Mouse (Mus musculus) testis, postnatal 14 days (tissue): ENCODE results near the gene Slc9a1.

Experiments used
- DNase-seq: peaks from one replicate; pipeline ENCODE4 v3.0.0; 2021; ENCODE audit warnings: low spot score

Slc9a1 gene

DNA sequence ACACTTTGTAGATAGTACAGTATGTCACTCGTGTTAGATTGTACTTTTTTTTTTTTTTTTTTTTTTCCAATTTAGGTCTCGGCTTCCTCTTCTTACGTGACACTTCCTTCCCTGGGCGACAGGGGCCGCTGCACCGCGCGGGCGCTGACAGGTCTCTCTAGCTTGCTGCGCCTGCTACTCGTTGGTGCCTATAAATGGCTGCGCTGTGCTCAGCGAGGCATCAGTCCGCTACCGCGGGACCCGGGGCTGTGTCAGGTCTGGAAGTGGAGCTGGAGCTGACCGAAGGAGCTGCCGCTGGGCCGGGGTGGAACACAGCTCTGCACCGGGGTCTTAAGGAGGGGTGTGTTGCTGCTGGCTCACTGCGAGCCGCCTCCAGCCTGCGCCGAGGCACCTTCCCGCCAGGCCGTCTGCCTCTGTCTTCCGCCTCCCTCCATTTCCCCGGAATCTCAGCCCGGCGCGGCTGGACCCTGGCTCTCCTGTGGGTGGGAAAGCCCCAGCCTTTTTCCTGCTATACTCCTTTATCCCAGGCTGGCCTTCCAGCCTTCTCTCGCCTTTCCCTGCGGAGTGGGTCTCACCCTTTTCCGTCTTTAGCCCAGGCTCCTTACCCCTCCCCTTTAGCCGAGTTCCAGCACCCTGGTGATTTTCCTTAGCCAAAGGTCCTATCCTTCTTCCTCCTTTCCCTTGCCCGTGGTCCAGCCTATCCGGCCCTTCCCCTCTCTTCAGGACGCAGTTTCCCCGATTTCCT lies at the start of gene Slc9a1:
Slc9a1 (plus strand) TSS at position 154 of the 745 bp plus-strand sequence.
- peak; percentile 94 for DNase-seq

DNA sequence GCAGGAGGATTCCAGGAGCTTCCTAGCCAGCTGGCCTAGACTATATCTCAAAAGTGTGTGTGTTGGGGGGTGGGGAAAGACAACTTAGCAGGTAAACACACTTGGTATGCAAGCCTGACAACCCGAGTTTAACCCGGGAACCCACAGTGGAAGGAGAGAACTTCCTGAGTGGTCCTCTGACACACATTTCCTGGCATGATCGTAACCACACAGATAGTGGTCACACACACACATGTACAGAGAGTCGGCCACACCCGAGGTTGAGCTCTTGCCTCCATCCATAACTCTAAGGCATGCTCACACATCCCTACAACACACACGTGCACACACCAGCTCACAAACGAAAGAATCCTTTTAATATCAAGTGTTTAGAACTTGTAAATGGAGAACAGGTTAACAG lies 41.4 kb upstream of the Slc9a1 start:
- no peak for DNase-seq

DNA sequence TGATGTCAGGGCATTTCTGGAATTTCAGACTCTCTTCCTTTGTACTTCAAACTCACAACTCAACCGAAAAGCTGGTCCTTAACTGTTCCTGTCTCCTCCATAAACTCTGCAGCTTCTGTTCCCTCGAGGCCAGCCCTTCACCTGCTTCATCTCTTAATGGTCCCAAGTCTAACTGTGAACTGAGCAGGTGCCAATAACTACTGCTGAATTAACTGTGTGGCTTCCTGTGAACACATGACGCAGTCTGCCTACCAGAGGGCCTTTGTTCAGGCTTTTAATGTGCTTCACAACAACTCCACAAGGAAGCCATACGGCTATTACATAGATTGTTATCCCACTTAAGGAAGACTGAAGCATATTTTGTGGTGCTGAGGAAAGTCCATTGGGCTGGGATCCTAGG lies 39.2 kb upstream of the Slc9a1 start:
- DNase-seq: no peak

DNA sequence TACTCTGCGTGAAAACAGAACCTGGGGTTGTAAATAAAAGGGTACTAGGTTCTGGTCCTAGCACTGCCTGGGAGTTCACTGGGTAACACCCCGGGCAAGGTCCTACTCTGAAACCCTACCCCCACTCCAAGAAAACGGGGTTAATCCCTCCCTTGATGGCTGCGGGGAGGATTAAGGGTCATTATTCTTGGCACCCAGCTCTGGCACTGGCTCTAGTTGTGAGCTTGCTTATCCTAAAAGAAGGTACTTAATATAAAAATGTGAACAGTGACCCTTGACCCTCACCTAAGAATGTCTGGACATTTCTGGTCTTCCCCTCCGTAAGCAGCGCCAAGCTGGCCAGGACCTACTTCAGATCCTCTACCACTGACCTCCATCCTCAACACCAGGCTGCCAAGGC lies 36.2 kb upstream of the Slc9a1 start:
- DNase-seq: no peak

DNA sequence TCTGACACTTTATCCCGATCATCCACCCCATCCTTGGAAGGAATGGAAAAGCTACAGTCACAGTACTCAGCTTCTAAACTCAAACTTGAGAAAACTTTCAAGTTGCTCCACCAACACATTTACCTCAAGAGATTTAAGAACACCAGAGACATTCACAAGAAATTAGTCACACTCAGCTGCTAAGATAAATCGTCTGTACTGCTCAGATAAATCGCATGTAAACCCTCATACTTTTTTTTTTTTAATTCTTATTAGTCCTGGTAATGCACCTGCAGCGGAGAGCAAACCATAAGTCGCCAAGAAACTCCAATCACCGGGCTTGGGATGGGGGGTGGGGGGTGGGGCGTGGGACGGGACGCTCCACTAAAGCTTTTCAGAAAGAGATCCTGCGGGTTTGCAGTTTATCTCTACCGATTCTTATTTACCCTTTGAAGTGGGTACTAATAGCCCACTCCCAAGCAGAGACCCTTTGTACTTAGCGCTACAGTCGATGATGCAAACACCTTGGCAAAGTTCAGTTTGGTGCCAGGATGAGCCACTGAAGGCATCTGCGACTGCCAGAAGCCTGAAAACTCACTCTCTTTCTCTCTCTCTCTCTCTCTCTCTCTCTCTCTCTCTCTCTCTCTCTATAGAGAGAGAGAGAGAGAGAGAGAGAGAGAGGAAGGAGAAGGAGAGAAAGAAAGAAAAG lies 31.5 kb upstream of the Slc9a1 start:
- no peak for DNase-seq

DNA sequence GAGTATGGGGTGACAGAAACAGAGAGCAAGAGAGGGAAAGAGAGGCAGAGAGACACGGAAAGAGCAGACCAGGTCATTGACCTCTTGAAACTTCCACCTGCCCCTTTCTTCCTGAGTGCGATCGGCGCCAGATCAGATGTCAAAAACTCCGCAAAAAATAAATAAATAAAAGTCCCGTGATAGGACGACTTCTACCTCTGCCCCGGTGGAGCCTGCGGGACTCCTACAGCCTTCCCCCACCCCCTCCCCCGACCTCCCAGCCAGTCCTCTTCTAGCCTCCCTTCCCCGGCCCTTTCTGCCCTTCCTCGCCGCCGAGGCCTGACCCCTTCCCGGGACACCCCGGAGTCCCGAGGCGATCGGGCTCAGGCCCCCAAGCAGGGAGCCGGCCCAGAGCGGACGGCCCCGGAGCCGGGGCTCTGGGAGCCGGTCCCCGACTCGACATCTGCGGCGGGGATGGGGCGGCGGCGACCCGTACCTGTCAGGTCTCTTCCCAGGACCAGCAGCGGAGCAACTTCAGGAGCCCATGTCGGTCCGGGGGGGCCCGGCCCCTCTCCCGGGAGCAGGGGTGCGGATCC lies 30.9 kb upstream of the Slc9a1 start:
- no peak for DNase-seq

DNA sequence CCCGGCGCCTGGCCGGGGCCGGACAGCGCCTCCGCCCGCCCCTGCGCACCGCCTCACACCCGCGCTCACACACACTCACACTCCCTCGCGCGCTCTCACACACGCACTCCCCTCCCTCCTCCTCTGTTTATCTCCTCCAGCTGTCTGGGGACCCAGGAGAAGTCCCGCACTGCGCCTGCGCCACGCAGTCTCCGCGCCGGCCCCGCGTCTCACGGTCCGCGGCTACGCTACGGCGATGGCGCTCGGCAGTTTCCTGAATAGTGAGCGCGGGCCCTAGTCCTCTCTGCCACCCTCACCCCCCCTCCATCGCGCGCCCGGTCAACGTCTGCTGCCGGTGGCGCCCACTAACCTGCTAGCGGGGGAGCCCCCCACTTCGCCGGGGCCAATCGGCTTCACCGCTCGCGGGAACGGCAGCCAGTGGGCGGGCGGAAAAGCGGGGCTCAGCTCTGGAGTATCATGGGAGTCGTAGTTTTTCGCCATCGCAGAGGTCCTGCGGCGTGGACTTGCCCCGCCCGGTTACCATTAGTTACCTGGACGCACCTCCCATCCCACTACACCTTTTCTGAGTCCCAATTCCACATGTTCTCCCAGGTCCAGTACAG lies 30.3 kb upstream of the Slc9a1 start:
- peak; percentile 93 for DNase-seq

DNA sequence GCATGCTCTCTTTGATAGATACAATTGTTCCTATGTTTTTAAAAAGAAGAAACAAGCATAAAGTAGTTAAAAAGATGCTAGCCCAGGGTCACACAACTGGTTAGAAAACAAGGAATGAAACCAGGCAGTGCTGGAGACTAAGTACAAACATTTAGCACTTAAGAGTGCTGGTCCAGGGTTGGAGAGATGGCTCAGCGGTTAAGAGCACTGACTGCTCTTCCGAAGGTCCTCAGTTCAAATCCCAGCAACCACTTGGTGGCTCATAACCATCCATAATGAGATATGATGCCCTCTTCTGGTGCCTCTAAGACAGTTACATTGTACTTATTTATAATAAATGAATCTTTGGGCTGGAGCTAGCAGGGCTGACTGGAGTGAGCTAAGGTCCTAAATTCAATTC lies 29.3 kb upstream of the Slc9a1 start:
- DNase-seq: no peak

DNA sequence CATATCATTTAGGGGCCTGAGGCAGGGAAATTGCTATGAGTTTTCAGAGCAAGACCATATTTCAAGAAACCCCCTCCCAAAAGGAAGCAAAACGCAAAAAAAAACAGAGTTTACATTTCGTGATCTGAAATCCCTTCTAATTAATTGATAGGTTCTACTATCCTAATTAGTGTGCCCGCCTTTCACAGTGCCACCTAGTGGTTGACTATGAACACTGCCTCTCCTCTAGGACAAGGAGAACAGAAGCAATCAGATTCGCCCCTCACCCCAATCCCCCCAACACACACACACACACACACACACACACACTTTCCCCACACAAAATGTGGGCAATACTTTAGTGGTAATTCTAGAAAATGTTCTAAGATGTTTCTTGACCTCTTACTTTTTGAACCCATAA lies 25.4 kb upstream of the Slc9a1 start:
- no peak for DNase-seq

DNA sequence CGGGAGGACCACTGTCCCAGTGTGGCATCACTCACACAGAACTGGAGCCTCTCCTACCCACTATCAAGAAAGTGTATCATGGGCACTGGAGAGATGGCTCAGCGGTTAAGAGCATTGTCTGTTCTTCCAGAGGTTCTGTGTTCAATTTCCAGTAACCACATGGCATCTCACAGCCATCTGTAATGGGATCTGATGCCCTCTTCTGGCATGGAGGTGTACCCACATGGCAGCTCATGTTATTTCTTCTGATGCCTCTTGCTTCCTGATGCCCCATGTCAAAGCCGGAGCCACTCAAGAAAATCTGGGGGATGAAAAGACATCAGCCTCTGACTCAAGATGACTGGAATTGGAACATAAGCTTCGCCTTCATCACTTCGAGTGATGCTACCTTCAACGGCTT lies 23.8 kb upstream of the Slc9a1 start:
- no peak for DNase-seq

DNA sequence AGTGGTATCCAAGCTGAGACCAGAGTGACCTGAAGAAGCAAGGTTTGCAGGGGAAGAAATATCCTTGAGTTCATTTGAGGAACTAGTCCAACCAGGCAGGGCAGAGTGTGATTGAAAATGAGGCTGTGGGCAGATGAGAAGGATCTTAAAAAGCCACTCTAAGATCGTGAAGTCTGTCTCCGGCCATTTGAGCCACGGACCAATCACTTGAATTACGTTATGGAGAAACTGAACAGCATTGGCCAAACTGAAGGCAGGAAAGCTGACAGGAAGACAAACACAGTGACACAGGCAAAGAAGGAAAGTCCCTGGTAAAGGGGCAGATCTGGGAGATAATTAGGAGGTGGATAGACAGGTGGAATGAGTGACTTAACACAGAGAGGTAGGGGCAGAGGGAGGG lies 22.9 kb upstream of the Slc9a1 start:
- DNase-seq: no peak

DNA sequence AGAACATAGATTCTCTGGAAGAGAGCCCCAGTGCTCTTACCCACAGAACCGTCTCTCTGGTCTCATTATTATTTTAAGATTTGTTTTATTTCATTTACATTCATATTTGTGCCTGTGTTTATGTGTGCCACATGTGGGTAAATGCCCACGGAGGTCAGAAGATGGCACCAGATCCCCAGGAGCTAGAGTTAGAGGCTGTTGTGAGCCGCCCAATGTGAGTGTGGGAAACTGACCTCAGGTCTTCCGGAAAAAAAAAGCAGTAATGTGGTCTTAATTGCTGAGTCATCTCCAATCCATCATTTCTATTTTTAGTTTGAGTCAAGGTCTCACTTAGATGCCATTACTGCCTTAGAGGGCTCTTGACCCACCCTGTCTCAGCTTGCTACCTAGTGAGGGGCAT lies 21.9 kb upstream of the Slc9a1 start:
- DNase-seq: no peak

DNA sequence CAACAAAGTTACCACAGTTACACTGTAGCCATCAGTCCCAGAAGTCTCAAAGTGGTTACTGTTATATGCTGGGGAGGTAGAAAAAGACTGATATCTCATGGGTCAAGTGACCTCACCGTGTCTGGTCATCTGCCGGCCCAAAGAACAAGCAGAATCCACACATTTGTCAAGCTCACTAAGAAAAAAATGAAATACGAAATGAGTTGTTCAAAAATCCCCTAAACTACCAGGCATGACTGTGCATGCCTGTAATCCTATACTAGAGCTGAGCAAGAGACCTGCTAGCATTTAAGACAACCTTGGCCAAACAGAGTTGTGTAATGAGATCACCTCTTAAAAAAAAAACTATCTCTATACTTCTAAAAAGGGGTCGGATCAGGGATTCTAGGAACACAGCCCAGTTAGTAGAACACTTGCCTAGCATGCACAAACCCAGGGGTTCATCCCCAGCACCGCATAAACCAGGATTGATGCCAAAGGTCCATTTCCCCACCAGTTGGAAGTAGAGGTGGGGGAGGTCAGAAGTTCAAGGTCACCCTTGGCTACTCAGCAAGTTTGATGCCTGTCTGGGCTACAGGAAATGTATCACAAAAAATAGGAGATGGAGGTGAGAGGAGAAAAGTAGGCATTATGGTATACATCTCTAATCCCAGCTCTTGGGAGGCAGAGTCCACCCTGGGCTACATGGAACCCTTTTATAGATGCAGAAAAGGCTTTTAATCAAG lies 21.3 kb upstream of the Slc9a1 start:
- DNase-seq: no peak

DNA sequence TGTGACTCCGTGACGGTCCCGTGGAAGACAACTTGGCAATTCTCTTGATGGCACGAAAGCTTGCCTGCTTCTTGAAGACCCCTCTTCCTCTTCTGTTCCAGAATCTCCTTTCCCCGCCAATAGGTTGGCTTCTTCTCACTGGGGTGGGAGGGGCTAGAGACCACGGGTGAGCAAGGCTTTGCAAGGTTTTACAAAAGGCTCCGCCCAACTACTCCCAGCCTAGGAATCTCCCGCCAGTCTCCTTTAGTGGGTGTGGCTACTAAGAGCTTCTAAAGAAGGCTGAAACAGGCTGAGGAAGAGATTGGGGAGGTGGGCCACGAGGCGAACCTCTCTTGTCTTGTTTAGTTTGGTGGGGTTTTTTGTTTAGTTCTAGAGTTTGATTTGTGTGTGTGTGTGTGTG lies 16.7 kb upstream of the Slc9a1 start:
- DNase-seq: peak; percentile 49

DNA sequence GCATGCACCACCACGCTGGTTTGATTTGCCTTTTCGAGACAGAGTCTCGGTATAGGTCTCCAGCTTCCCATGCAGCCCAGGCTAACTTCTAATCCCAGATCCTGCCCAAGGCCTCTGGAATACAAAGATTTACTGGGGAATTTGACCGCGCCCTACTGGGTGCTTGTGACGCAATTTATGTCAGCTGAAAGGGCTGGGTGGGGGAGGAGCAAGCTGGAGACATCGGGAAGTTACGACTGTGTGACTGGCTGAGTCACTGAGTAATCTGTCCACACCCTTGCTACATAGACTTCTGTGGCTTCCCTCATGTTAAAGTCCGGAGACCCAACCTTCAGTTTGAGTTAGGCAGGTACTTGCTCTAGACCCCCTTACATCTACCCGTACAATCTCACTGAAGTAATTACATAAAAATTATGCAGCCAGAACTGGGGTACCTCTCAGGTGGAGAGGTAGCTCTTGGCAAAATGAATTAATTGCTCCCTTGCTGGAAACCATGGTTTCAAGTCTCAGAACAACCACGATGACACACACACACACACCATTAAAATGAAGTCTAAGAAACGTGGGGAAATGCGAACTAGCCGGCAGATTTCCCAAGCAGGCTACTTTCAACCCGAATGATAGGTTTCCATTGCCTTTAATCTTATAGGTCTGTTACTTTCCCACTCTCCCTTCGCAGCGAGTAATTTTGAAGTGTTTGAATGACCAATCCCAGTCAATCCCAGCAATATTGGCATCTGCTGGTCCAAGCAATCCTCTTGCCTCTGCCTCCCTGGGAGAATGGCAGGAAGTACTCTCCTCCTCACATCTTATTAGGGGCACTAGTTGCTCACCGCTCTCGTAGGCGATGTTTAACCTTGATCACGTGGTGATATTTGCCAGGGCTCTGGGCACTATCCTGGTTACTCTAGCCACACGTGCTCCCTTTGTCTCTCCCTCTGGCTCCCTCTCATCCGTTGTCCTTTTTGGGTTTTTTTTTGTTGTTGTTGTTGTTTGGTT lies 15.8 kb upstream of the Slc9a1 start, which contains the start of gene Wdtc1:
Wdtc1 (minus strand) TSS at position 115 of the 999 bp plus-strand sequence.
- no peak for DNase-seq

DNA sequence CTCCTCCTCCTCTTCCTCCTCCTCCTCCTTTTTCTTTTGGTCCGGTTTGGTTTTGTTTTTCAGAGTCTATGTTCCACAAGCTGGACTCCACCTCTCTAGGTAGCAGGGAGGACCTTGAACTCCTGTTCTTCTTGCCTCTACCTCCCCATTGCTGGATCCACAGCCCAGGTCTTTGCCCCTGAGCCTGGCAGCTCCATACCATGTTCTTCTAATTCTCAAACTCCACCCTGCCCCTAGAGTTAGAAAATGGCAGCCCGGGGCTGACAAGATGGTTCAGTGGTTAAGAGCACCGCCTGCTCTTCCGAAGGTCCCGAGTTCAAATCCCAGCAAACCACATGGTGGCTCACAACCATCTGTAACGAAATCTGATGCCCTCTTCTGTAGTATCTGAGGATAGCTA lies 14.9 kb upstream of the Slc9a1 start:
- no peak for DNase-seq

DNA sequence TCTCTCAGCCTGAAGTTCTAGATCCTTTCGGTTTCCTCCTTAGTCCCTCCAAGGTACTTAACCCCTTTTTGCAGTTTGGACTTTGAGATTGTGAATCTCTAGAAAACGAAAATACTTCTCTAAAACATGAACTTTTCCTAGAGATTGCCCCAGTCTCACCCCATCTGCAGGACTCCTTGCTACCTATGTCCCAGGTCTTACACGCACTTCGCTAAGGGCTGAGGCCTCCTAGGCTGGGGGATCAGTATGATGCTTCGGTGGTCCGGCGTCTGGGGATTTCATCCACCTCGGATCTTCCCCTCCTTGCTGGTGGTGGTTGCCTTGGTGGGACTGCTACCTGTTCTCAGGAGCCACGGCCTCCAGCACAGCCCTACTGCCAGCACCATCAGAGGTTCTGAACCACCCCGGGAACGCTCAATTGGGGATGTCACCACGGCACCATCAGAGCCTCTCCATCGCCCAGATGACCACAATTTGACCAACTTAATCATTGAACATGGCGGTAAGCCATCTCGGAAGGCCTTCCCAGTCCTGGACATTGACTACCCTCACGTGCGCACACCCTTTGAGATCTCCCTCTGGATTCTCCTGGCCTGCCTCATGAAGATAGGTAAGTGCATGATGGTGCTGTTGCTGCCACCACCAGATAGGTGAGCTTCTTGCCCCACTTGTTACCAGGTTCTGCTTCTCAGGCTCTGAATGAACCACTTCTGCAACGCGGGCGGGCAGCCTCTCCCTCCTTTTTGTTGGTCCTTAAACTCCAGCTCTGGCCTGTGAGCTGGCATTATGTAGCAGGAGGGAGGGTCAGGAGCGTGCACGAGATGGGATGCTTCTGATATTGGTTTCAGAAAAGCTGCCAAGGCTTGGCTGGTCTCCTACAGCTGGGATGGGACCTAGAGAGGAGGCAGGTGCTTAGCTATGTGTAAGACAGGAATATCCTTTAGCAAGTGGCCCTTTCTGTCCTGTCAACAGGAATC lies 1.1 kb downstream of the Slc9a1 start:
- DNase-seq: no peak

DNA sequence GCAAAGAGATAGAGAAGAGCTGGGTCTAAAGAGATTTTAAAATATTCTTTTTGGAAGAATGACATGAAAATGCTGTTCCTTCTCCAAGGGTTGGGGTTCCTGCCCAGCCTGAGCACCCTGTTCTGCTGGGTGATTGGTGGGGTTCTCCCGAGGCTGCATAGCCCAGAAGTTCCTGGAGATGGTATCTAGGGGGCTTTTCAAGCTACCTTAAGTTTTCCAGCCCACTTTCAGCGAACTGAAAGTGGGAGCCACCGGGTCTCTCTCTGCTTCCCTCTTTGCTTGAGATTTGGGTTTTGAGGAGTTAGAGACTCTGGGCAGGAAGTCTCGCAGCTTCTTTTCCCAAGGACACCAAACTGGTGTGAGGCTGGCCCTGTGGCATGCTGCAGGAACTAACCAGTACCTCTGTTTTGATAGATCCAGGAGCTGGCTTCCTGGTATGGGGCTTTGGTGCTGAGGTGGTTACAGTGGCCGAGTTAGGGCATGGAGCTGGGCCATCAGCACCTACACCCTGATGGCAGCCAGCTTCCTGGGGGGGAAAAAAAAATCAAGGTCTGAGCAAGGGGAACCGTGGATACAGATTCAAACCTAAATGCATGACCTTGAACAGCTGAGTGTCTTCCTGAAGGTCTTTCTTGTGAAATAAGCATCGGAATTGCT lies 2.2 kb downstream of the Slc9a1 start:
- no peak for DNase-seq

DNA sequence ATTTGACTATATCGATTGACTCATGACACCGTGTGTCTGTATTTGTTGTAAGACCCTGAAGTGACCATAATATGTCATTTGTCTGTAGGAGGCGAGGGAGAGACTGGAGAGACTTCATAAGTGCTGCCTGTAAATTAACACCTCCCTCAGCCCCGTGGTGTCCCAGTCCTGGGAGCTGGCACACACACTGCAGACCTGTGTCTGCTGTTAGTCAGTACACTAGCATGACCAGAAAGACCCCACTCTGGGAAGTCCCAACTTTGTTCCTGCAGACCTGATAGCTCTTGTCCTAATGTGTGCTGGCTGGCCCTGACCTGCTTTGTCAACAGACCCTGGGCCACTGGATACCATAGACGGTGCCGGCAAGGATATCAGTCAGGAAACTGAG lies 2.8 kb downstream of the Slc9a1 start:
- DNase-seq: no peak
